Mouse (Mus musculus) embryonic fibroblast, embryonic 13.5 days (primary cell): Measurements from ENCODE around the gene Samd5. TPM values are rescaled to one million over a fixed set of nuclear protein-coding genes. Genes with fewer than 3 reads are reported as not detected.
A peak's percentile ranks its signal among the peaks of the same experiment; 100 is the strongest.

ENCODE experiments used
- H3K27ac ChIP-seq: 2 replicates; pipeline ENCODE4 v1.5.1; 2012; ENCODE audit warnings: low read length, control low read depth, inconsistent platforms; ENCODE audit not compliant: insufficient read depth
- H3K4me1 ChIP-seq: 2 replicates; pipeline ENCODE4 v1.6.1; 2011; ENCODE audit warnings: low read length; ENCODE audit not compliant: control insufficient read depth, insufficient read depth
- H3K4me3 ChIP-seq: 2 replicates; pipeline ENCODE4 v1.5.1; 2011; ENCODE audit warnings: mild to moderate bottlenecking, control low read depth, low read length; ENCODE audit not compliant: insufficient read depth
- CTCF ChIP-seq: IDR thresholded peaks from 2 replicates; pipeline ENCODE4 v1.5.1; 2011; ENCODE audit warnings: mild to moderate bottlenecking, control low read depth, low read length, moderate library complexity, borderline replicate concordance; ENCODE audit not compliant: insufficient read depth
- POLR2A ChIP-seq: IDR thresholded peaks from 2 replicates; pipeline ENCODE4 v1.6.1; 2011; ENCODE audit warnings: low read depth, mild to moderate bottlenecking, control low read depth, low read length, moderate library complexity
- polyA plus RNA-seq: library from polyadenylated mRNA; stranded (reverse); fragments of >200 nt; gene quantifications from 2 replicates; pipeline ENCODE4 v1.2.4, GENCODE M21; 2011; ENCODE audit warnings: low read depth; ENCODE audit not compliant: missing spikeins, insufficient read length

Samd5 gene
- polyA plus RNA-seq, 1 experiment: 24.0 TPM

- TF ChIP-seq CTCF (no peak), POLR2A (no peak)
- Histone ChIP-seq H3K4me3 (no peak overlapping the region), H3K4me1 (no peaks in the 10 kb centered on the region), H3K27ac (no peak overlapping the region)
Observed at GRCm38 (mm10) chr10:9693990-9694699, 19.1 kb upstream of the Samd5 start.

GRCm38 (mm10) chr10:9680928-9681327 lies 5.9 kb upstream of the Samd5 start:
- TF ChIP-seq POLR2A: no peak
- TF ChIP-seq CTCF: no peak
- Histone ChIP-seq H3K27ac (no peak overlapping the region), H3K4me1 (no peaks in the 10 kb centered on the region), H3K4me3 (no peak overlapping the region)

- Histone ChIP-seq H3K4me1 (no peaks in the 10 kb centered on the region), H3K27ac (no peak overlapping the region), H3K4me3 (no peak overlapping the region)
- no peak for TF ChIP-seq CTCF
- TF ChIP-seq POLR2A: no peak
Observed at GRCm38 (mm10) chr10:9679911-9680310, 4.9 kb upstream of the Samd5 start.

- H3K4me3 ChIP-seq: no peak overlapping the region
- no peaks in the 10 kb centered on the region for H3K4me1 ChIP-seq
- TF ChIP-seq POLR2A (no peak), CTCF (no peak)
- no peak overlapping the region for H3K27ac ChIP-seq
Observed at GRCm38 (mm10) chr10:9678071-9678470, 3.1 kb upstream of the Samd5 start.

- H3K27ac ChIP-seq: no peak overlapping the region
- H3K4me1 ChIP-seq: no peaks in the 10 kb centered on the region; the same call in 1 of the 2 replicates
- TF ChIP-seq POLR2A (no peak), CTCF (peak; percentile 95)
- no peak overlapping the region for H3K4me3 ChIP-seq
Observed at GRCm38 (mm10) chr10:9676886-9677285, 1.9 kb upstream of the Samd5 start.

- Histone ChIP-seq H3K4me3 (no peak overlapping the region), H3K4me1 (no peaks in the 10 kb centered on the region; the same call in 1 of the 2 replicates), H3K27ac (no peak overlapping the region)
- TF ChIP-seq CTCF (no peak), POLR2A (no peak)
Observed at GRCm38 (mm10) chr10:9676418-9676786, 1.4 kb upstream of the Samd5 start.

GRCm38 (mm10) chr10:9675550-9676417 lies 776 bp upstream of the Samd5 start:
- Histone ChIP-seq H3K27ac (peak overlapping the region; percentile 13; the same call in 1 of the 2 replicates), H3K4me3 (peak overlapping the region; percentile 77), H3K4me1 (no peaks in the 10 kb centered on the region; the same call in 1 of the 2 replicates)
- no peak; the same call in 1 of the 2 replicates for TF ChIP-seq POLR2A
- no peak for TF ChIP-seq CTCF

- peak overlapping the region; percentile 77 for H3K4me3 ChIP-seq
- TF ChIP-seq POLR2A: no peak
- no peak for TF ChIP-seq CTCF
Observed at GRCm38 (mm10) chr10:9673276-9673675, 1.7 kb downstream of the Samd5 start.

GRCm38 (mm10) chr10:9672751-9673150 lies 2.3 kb downstream of the Samd5 start:
- H3K4me1 ChIP-seq: no peaks in the 10 kb centered on the region; the same call in 1 of the 2 replicates
- H3K4me3 ChIP-seq: peak overlapping the region; percentile 77; the same call in 1 of the 2 replicates
- no peak for TF ChIP-seq POLR2A
- no peak for TF ChIP-seq CTCF
- no peak overlapping the region for H3K27ac ChIP-seq

More at GRCm38 (mm10) chr10:9673276-9673675, 1.7 kb downstream of the Samd5 start:
- Histone ChIP-seq H3K4me1 (no peaks in the 10 kb centered on the region; the same call in 1 of the 2 replicates), H3K27ac (no peak overlapping the region)
